Mouse (Mus musculus): ENCODE results near the gene Nme1. TPM values are rescaled to one million over a fixed set of nuclear protein-coding genes. Genes with fewer than 3 reads are reported as not detected.

The Nme1 gene
- 10 to 100 TPM; 68.7 to 75.0 TPM for total RNA-seq (2021)
- long read RNA-seq, experiment 1, transcript Nme1-203 (5 exons, 3,181 nt) = major isoform, 184 of 200 reads
- long read RNA-seq, experiment 1, partial matches to known transcripts = 4 of 200 reads
- long read RNA-seq, experiment 1, other reads (novel, unspliced or antisense) = 9 of 200 reads
- long read RNA-seq, experiment 2, transcript Nme1-203 (5 exons, 3,181 nt) = major isoform, 253 of 265 reads
- long read RNA-seq, experiment 2, partial matches to known transcripts = 3 of 265 reads
- long read RNA-seq, experiment 2, other reads (novel, unspliced or antisense) = 8 of 265 reads

GRCm38 (mm10) chr11:93968005-93968847 lies at the start of gene Nme1, which contains the start of gene Gm20390:
Gene Nme1 (minus strand): TSS chr11:93968521.
Gene Gm20390 (minus strand): TSS chr11:93968293.
- H3K27ac ChIP-seq = peak within 1 kb of the TSS; percentile 94
- DNase-seq (ENCODE audit: low spot score in 2 of 2) = peak; percentile 97
- peak within 1 kb of the TSS; percentile 73 for H3K4me3 ChIP-seq
- TF ChIP-seq CTCF (conservative IDR thresholded peaks at IDR 0.05) = peak; percentile 89

DNA sequence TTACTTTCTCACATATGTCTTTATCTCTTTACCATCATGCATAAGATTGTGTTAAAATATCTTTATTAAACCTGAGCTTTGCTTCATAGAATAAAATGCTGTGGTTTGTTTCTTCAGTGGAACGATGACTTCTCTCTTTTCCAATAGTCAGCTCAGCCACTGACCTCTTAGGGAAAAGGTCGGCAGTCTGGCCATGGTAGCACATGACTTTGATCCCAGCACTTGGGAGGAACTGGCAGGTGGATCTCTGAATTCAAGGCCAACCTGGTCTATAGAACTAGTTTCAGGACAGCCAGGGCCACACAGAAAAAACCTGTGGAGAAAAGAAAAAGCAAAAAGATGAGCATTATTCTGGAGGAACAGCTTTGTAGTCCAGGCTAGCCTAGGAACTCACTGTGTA lies 35.0 kb upstream of the Nme1 start:
- TF ChIP-seq CTCF (conservative IDR thresholded peaks at IDR 0.05) = no peak
- Histone ChIP-seq H3K4me3 (no peak overlapping the region), H3K27ac (no peak overlapping the region)
- DNase-seq (ENCODE audit: low spot score in 2 of 2) = no peak

- no peak for DNase-seq (ENCODE audit: low spot score in 2 of 2)
- no peak for TF ChIP-seq CTCF (conservative IDR thresholded peaks at IDR 0.05)
- Histone ChIP-seq H3K27ac (no peak overlapping the region), H3K4me3 (no peak overlapping the region)
Observed at GRCm38 (mm10) chr11:93999276-93999675, 31.0 kb upstream of the Nme1 start.

- no peak for DNase-seq (ENCODE audit: low spot score in 2 of 2)
- TF ChIP-seq CTCF (conservative IDR thresholded peaks at IDR 0.05) = no peak
- peak overlapping the region; percentile 95 for H3K4me3 ChIP-seq
- peak overlapping the region; percentile 94 for H3K27ac ChIP-seq
Observed at GRCm38 (mm10) chr11:93997141-93997775, 28.9 kb upstream of the Nme1 start.

GRCm38 (mm10) chr11:93996306-93997140 lies 28.2 kb upstream of the Nme1 start:
- peak; percentile 47 for TF ChIP-seq CTCF (conservative IDR thresholded peaks at IDR 0.05)
- H3K27ac ChIP-seq = peak overlapping the region; percentile 94
- peak overlapping the region; percentile 95 for H3K4me3 ChIP-seq
- DNase-seq (ENCODE audit: low spot score in 2 of 2) = peak; percentile 27 to 32

DNA sequence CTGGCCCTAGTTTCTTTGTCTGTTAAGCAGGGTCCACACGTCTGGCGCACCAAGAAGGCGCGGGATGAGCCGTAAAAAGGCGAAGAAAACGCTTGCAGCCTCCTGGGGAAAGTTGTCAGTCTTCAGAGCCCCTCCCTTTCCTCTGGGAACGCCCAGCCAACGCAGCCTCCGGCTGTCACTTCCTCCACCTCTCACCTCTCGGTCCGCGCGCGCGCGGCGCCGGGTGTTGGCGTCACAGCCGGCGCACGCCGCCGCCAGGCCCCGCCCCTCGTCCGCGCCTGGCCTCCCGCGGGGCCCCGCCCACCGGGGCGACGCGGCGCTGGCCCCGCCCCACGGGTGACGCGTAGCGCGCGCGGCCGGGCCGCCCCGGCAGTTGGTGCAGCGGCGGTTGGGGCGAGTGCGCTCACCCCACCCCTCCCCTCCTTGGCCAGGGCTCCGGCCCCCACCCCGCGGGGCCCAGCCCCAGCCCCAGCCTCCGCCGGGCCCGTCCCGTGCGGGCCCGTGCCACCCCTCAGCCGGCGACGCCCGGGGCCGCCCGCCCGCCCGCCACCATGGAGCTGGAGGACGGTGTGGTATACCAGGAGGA lies 27.5 kb upstream of the Nme1 start, which contains the start of gene Spag9:
Gene Spag9 (plus strand): TSS at position 372 of the 586 bp plus-strand sequence.
- Histone ChIP-seq H3K4me3 (peak within 1 kb of the TSS; percentile 95), H3K27ac (peak within 1 kb of the TSS; percentile 98)
- peak; percentile 91 to 92 for DNase-seq (ENCODE audit: low spot score in 2 of 2)
- TF ChIP-seq CTCF (conservative IDR thresholded peaks at IDR 0.05) = no peak

DNA sequence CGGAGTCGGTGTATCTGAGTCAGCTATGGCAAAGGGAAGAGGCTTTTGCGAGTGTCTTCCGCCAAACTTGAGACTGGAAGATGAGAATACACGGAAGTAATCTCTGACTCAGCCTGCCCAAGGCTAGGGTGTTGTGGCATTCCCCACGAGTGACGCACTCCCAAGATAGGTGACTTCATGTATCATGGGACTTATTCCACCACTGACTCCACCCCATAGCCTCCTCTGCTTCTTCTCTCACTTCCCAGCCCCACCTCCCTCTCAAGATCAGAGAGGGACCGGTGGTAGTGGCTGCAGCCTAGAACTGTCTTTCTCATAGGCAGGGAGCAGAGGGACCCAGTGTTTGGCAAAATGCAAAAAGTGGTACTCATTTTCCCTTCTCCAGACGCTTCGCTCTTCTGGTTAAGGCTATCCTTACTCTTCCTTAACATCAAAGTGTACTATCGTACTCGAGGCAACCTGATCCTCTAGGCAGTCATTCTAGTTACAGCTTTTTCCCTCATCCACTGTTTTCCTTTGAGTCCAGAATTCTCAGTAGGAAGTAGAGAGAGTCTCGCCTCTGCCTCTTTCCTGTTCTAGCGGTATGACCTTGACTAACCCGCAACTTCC lies 26.9 kb upstream of the Nme1 start:
- Histone ChIP-seq H3K27ac (peak overlapping the region; percentile 98), H3K4me3 (peak overlapping the region; percentile 80)
- DNase-seq (ENCODE audit: low spot score in 2 of 2) = peak; percentile 60 to 86
- no peak for TF ChIP-seq CTCF (conservative IDR thresholded peaks at IDR 0.05)

DNA sequence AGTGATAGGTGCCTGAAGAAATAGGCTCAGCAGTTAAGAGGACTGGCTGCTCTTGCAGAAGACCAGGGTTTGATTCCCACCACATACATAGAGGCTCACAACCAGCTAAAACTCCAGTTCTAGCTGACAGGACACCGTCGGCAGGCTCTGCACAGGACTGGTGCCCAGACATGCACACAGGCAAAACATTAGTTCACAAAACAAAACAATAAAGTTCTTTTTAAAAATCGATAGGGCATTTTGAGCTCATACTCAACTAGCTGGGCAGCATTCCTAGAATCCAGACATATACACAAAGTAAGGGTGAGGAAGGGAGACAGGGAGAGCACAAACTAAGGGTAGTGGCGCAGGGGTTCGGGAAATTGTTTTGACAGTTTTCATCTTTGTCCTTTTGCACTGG lies 26.2 kb upstream of the Nme1 start:
- H3K4me3 ChIP-seq = peak overlapping the region; percentile 80
- no peak for TF ChIP-seq CTCF (conservative IDR thresholded peaks at IDR 0.05)
- no peak for DNase-seq (ENCODE audit: low spot score in 2 of 2)
- peak overlapping the region; percentile 98 for H3K27ac ChIP-seq

DNA sequence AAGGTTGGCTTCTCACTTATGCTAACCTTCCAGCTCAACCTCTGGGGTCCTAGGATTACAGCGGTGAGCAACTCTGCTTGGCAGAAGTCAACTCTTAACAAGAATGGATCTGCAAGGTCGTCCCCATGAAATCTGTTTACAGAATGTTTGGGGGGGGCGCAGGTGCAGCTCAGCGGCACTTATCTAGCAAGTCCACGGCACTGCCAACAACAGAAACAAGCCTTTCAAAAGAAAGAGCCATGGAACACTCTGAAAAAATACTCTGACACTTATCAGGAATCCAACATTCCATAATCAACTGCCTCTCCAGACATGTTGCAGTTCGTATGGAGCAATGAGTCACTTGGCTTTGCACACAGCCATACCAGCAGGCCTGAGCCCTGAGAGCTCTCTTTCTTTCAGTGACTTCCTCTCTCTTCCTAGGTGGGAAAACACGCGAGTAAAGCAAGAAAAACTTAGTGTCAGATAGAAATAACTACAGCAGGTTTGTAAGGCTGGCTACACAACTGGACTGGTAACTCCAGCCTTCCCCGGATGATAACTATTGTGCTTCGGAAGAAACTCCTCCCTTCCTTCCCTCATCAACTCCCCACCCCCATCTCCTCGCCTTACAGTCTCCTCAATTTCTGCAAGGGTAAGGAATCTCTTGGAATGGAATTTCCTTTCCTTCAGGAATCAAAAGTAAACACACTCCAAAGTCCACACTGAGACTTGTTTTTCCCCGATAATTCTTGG lies 20.2 kb upstream of the Nme1 start:
- H3K4me3 ChIP-seq = no peak overlapping the region
- no peak for TF ChIP-seq CTCF (conservative IDR thresholded peaks at IDR 0.05)
- DNase-seq (ENCODE audit: low spot score in 2 of 2) = no peak
- H3K27ac ChIP-seq = peak overlapping the region; percentile 53

DNA sequence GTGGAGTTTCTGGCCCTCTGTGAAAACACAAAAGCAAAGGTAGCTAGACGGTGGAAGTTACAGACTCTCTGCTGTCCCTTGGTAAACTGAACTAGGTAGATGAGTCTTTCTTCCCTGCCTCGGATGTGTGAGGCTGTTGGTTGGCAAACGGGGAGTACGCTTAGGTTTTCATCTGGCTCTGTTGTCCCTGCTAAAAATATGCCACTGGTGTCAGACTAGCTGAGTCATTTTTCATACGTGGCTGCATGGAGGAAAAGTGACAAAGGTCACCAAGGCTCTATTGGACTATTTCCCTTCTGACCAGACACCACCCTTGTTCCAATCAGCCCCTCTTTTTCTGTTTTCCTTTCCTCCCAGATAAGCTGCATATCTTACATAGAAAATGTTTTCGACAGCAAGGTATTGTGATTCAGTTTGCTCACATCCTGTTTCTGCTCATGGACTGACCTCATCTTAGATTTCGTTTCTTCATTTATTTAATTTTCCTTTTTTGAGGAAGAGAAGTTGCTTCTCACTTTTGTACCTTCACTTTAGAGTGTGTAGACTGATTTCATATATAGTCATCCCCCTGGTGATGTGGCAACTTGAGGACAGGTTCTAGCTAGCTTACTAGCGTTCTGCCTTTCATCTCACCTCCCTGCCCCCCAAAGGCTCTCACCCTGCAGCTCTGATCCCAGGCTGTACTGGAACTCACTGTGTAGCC lies 19.5 kb upstream of the Nme1 start:
- no peak overlapping the region for H3K4me3 ChIP-seq
- peak overlapping the region; percentile 53 for H3K27ac ChIP-seq
- DNase-seq (ENCODE audit: low spot score in 2 of 2) = no peak
- no peak for TF ChIP-seq CTCF (conservative IDR thresholded peaks at IDR 0.05)

All from layer of hippocampus, adult 2 months (tissue).